Comparison of ENCODE assay signal across 15 mouse cellular contexts in the genomic region with DNA sequence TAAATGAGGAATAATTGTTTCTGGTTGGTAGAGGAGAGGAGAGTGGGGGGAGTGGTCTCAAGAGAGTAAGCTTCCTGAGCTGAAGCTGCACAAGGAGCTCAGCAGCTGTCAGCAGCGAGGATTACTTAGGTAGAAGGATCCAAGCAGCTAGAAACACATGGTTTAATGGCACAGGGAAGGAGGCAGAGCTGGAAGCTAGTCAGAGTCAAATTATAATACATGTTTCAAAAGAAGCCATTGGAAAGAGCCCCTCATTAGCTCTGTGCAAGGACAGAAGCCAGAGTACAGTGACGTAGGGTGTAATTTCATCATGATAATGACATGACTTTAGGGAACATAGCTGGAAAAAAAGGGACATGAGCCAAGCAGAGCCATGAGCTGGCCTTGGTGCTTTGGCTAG.
A peak's percentile ranks its signal among the peaks of the same experiment; 100 is the strongest.
DNase-seq lines count a peak whose midpoint lies in the region; ATAC-seq lines count a peak whose summit lies in the region.
"Had no signal": no experiment of that assay in that cellular context is flagged by ENCODE, and none has a peak within 500 bp of the region (broad histone marks: within the 10 kb centered on the region; RNA-seq: fewer than 3 reads in every experiment).

No protein-coding gene starts in this region.

- WGBS in hindbrain, embryonic 11.5 days, result 54% methylated on average over 2 of the region's 2 CpGs
- 62% methylated on average over 2 of the region's 2 CpGs for WGBS in hindbrain, embryonic 10.5 days
- WGBS in hindbrain, embryonic 12.5 days, result 42% methylated on average over 2 of the region's 2 CpGs
- 25% methylated on average over 2 of the region's 2 CpGs for WGBS in midbrain, embryonic 14.5 days

- no peaks in the 10 kb centered on the region for H3K9me3 ChIP-seq in hindbrain, embryonic 11.5 days (ENCODE audit: control insufficient read depth, low read length)
- no peaks in the 10 kb centered on the region for H3K9me3 ChIP-seq in hindbrain, embryonic 10.5 days
- no peaks in the 10 kb centered on the region for H3K9me3 ChIP-seq in hindbrain, embryonic 12.5 days (replicated peaks)
- no peaks in the 10 kb centered on the region for H3K9me3 ChIP-seq in midbrain, embryonic 14.5 days (ENCODE audit: control insufficient read depth, low read length)
- H3K9me3 ChIP-seq: kidney, embryonic 15.5 days had no signal

- intact Hi-C loops in left cerebral cortex, postnatal 36 days (cut with DNase I), result no loop called here

- no peaks in the 10 kb centered on the region for H3K36me3 ChIP-seq in hindbrain, embryonic 11.5 days (ENCODE audit: control insufficient read depth, insufficient read depth, low read length)
- H3K36me3 ChIP-seq in hindbrain, embryonic 10.5 days, result no peaks in the 10 kb centered on the region
- H3K36me3 ChIP-seq in hindbrain, embryonic 12.5 days, result no peaks in the 10 kb centered on the region
- H3K36me3 ChIP-seq in midbrain, embryonic 14.5 days (ENCODE audit: control insufficient read depth, insufficient read depth, low read length), result no peaks in the 10 kb centered on the region
- H3K36me3 ChIP-seq: kidney, embryonic 15.5 days had no signal

- DNase-seq in hindbrain, embryonic 11.5 days (ENCODE audit: low spot score), result peak; percentile 7
- DNase-seq in hindbrain, embryonic 10.5 days (ENCODE audit: low spot score), result no peak
- peak; percentile 59 for DNase-seq in midbrain, embryonic 14.5 days
- no peak for DNase-seq in right cerebral cortex, adult 2 months (ENCODE audit: low spot score in 2 of 2)
- DNase-seq in left cerebral cortex, postnatal 36 days (ENCODE audit: low spot score in 2 of 2), result no peak
- no peak for DNase-seq in kidney, postnatal 14 days
- DNase-seq: cerebellum, adult 9-11 months; gastrocnemius, postnatal 14 days; lung, adult 18-20 months; right cerebral cortex, adult 18-20 months; thymus, adult 18-20 months had no signal

- H3K27ac ChIP-seq in hindbrain, embryonic 11.5 days (ENCODE audit: low read depth, low read length), result peak overlapping the region; percentile 71
- H3K27ac ChIP-seq in hindbrain, embryonic 10.5 days, result no peak overlapping the region
- peak overlapping the region; percentile 69 for H3K27ac ChIP-seq in hindbrain, embryonic 12.5 days
- peak overlapping the region; percentile 43 for H3K27ac ChIP-seq in midbrain, embryonic 14.5 days (replicated peaks; ENCODE audit: low read depth, low read length)
- H3K27ac ChIP-seq: kidney, embryonic 15.5 days had no signal

- H3K4me1 ChIP-seq in hindbrain, embryonic 11.5 days (replicated peaks; ENCODE audit: control insufficient read depth, insufficient read depth, low read length), result no peaks in the 10 kb centered on the region
- H3K4me1 ChIP-seq in hindbrain, embryonic 10.5 days (replicated peaks), result no peaks in the 10 kb centered on the region
- peaks cover 7% of the 10 kb centered on the region for H3K4me1 ChIP-seq in hindbrain, embryonic 12.5 days
- H3K4me1 ChIP-seq in midbrain, embryonic 14.5 days (ENCODE audit: control insufficient read depth, insufficient read depth, low read length), result peaks cover 6% of the 10 kb centered on the region; the same call in 1 of the 2 replicates
- H3K4me1 ChIP-seq: kidney, embryonic 15.5 days had no signal

- H3K9ac ChIP-seq in hindbrain, embryonic 11.5 days (ENCODE audit: low read depth, low read length), result no peak overlapping the region
- H3K9ac ChIP-seq in hindbrain, embryonic 12.5 days, result no peak overlapping the region
- H3K9ac ChIP-seq in midbrain, embryonic 14.5 days (replicated peaks; ENCODE audit: low read length), result no peak overlapping the region
- H3K9ac ChIP-seq: kidney, embryonic 15.5 days had no signal

- no peak overlapping the region for H3K4me2 ChIP-seq in hindbrain, embryonic 11.5 days (replicated peaks; ENCODE audit: low read depth, low read length)
- H3K4me2 ChIP-seq in hindbrain, embryonic 12.5 days (replicated peaks), result no peak overlapping the region
- H3K4me2 ChIP-seq in midbrain, embryonic 14.5 days (ENCODE audit: low read length), result no peak overlapping the region
- H3K4me2 ChIP-seq: heart, embryonic 11.5 days; kidney, embryonic 15.5 days had no signal

- ATAC-seq in hindbrain, embryonic 11.5 days (ENCODE audit: low FRiP score), result peak; percentile 74
- peak; percentile 62 for ATAC-seq in hindbrain, embryonic 12.5 days (ENCODE audit: low FRiP score)
- no peak; the same call in 1 of the 2 replicates for ATAC-seq in midbrain, embryonic 14.5 days (ENCODE audit: low FRiP score, low TSS enrichment)

- H3K4me3 ChIP-seq in hindbrain, embryonic 11.5 days (ENCODE audit: low read depth, low read length), result no peak overlapping the region
- no peak overlapping the region for H3K4me3 ChIP-seq in hindbrain, embryonic 10.5 days
- no peak overlapping the region for H3K4me3 ChIP-seq in hindbrain, embryonic 12.5 days
- no peak overlapping the region for H3K4me3 ChIP-seq in midbrain, embryonic 14.5 days (replicated peaks; ENCODE audit: low read depth, low read length)
- H3K4me3 ChIP-seq: kidney, embryonic 15.5 days; myocyte had no signal

- H3K27me3 ChIP-seq in hindbrain, embryonic 11.5 days (ENCODE audit: control insufficient read depth, insufficient read depth, low read length), result no peaks in the 10 kb centered on the region
- no peaks in the 10 kb centered on the region for H3K27me3 ChIP-seq in hindbrain, embryonic 10.5 days (ENCODE audit: insufficient read depth, poor library complexity, severe bottlenecking)
- no peaks in the 10 kb centered on the region for H3K27me3 ChIP-seq in hindbrain, embryonic 12.5 days
- H3K27me3 ChIP-seq in midbrain, embryonic 14.5 days (ENCODE audit: control insufficient read depth, insufficient read depth, low read length), result no peaks in the 10 kb centered on the region
- H3K27me3 ChIP-seq: kidney, embryonic 15.5 days had no signal

Comparison
In these comparisons a context has a peak if more than half of its experiments do, and no peak if none do; other contexts are left out.
1. DNase-seq: peak in hindbrain, embryonic 11.5 days (single experiment) and midbrain, embryonic 14.5 days (single experiment); none in hindbrain, embryonic 10.5 days (single experiment), right cerebral cortex, adult 2 months (0 of 2), left cerebral cortex, postnatal 36 days (0 of 2) and kidney, postnatal 14 days (single experiment).